Mouse (Mus musculus) left cerebral cortex, postnatal 25 days (tissue): ENCODE measurements around the gene Bbx. TPM values are rescaled to one million over a fixed set of nuclear protein-coding genes. Genes with fewer than 3 reads are reported as not detected.
A peak's percentile ranks its signal among the peaks of the same experiment; 100 is the strongest.

Source experiments
- DNase-seq, 2 experiments: peaks; one replicate each; pipeline ENCODE4 v3.0.0; 2022; ENCODE audit warnings: low spot score in 2 of 2, mixed read lengths in 1 of 2
- intact Hi-C: fragments of 180-260 bp; cut with DNase I; formaldehyde crosslinking; loops from one replicate; pipeline ENCODE4 v1.15.1; 2025
- total RNA-seq, 2 experiments: library from RNA; stranded (reverse); gene quantifications; 2 replicates each; pipeline ENCODE4 v1.2.3; 2021

The Bbx gene
- total RNA-seq, 2 experiments from 2014 or later: 17.1 to 20.0 TPM

DNA sequence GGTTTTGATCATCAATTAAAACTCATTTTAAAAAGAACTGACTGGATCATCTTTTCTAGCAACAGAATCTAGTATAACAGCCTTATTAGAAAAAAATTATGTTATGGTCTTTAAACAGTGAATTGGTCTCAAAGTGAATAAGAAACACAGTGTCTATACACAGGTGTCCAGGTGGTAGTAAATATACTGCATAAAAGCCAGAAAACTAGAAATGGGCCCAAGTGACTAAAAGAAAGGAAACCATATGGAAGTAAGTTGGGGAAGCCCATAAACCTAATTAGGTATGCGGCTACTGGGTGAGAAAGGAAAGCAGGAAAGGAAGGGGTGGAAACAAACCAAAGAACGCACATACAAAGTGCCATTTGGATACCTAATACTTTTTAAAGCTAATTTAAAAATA, 107.4 kb downstream of the Bbx start:
- no peak for DNase-seq
- intact Hi-C loops: no loop called here

- intact Hi-C loops: no loop called here
- DNase-seq: no peak
Measured at GRCm38 (mm10) chr16:50324292-50324691, 107.9 kb downstream of the Bbx start.

DNA sequence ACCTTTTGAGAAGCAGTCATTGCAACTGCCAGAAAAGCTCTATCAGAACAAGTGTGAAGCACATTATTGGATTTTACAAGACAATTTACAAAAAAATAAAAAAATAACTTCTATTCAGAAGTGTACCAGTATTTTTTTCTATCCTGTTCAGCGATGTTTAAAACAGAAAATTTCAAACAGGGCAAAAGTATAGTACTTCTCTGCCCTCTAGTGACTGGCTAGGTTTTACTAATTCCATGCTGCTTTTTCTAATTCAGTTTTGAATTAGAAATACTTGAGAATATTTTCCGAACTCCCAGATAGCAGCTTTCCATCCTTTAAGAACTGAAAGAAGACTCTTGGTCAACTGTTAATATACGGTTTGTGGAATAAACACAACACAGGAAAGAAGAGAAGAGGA, 110.8 kb downstream of the Bbx start:
- DNase-seq: no peak
- intact Hi-C loops: no loop called here

DNA sequence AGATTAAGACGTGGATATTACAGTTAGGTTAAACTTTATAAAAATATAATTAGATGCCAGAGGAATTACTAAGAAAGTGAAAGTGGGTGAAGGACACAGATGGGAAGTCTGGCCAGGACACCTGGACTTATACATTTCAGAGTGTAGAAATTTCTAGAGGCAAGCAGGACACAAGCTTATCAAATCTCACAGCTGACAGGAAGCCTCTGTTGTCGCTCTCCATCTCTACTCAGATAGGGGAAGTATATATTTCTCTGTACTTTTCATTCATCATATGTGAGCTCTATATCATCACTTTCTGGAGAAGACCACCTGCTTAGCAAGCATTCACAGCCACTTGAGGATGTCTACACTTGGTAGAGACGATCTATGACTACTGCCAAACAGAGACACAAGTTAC, 113.9 kb downstream of the Bbx start:
- no peak for DNase-seq
- intact Hi-C loops: no loop called here

DNA sequence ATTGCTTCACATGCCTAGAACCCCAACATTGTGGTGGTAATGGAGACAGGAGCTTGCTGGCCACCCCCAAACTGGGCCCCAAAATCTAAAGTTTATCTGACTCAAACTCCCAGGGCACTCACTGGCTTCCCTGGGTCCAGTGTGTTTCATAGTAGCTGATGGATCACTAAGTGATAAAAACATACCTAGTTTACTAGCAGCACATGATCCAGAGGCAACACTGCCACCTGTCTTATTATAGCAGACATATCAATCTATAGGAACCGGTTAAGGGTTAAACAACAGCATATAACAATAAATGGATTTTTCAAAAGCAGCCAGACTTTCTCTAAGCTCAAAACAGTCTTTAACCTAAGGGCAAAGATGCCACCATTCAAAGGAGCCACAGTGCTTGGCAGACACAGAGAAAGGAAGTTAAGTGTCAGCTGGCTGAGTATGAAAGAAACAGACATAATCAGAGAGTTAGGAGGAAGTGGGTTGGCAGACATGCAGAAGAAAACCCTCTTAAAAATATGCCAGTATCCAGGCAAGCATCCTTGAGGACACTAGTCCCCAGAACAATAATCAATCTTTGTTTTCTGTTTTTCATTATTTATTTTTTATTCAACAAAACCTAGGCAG, 116.7 kb downstream of the Bbx start:
- intact Hi-C loops: no loop called here
- no peak for DNase-seq

DNA sequence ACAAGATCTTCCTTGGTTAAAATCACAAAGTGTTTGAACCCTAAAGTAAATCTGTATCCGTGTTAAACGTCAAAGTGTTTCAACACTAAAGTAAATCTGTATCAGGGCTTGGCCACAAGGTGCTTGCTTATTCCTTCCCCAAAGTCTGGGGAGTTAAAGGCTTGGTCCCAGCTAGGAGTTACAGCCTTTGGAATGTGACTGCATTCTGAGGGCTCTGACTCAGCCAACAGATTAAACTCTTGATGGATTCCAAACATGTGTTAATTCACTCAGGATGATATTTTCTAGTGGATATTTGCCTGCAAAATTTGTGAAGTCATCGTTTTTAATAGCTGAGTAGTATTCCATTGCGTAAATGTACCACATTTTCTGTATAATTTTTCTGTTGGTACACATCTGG, 120.6 kb downstream of the Bbx start:
- DNase-seq: no peak
- intact Hi-C loops: no loop called here

DNA sequence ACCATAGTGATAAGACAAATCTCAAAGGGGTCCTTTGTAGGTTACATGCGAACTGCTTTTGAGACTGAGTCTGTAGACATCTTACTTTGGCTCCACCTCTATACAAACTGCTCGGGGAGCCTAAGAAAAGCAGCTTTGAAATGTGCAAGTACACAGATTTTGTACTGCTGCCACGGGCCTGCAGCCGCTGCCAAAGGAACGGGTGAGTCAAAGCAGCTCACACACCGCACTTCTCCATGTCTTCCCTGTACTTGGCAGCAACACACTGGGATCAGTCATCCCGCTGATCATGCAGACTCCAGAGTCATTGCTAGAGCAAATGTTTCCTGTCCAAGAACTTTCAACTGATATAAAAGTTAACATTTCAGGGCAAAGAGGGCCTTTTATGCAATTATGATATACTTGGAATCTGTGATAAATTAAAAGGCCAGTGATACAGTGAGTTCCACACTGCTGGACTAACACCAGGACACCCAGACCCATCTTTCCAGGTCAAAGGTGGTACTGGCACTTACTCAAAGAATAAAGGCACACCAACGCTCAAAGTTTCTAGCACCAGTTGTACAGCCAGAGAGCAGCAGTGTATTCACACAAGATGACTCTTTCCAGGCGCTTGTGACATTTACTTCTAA, 122.7 kb downstream of the Bbx start:
- intact Hi-C loops: loop anchor here (5.0 kb wide), 1 partner anchor 52 kb away; no protein-coding TSS in a partner anchor

DNA sequence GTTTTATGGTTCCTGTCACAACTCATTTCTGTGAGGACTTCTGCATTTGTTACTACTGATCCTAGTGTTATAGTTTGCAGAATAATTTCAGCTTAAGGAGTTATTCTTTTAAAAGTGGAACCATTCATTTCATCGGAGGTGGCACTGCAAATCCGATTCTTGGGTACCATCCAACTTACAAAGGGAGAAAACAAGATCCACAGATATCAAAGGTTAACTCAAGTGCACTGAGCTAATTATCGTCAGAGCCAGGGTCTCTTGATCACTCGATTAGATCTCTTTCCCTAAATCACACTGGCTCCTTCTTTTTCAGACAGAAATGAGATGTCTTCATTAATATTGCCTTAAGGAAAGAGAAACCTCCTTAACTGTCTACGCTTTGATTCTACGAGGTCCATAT, 123.9 kb downstream of the Bbx start:
- intact Hi-C loops: loop anchor here (5.0 kb wide), 1 partner anchor 51 kb away; no protein-coding TSS in a partner anchor
- no peak for DNase-seq

More for the DNA sequence above, 122.7 kb downstream of the Bbx start:
- peak; percentile 74 to 95 for DNase-seq

GRCm38 (mm10) chr16:50307231-50307630, 125.0 kb downstream of the Bbx start:
- peak in 1 of 2 experiments; percentile 14 for DNase-seq
- intact Hi-C loops: loop anchor here (5.0 kb wide), 1 partner anchor 50 kb away; no protein-coding TSS in a partner anchor

DNA sequence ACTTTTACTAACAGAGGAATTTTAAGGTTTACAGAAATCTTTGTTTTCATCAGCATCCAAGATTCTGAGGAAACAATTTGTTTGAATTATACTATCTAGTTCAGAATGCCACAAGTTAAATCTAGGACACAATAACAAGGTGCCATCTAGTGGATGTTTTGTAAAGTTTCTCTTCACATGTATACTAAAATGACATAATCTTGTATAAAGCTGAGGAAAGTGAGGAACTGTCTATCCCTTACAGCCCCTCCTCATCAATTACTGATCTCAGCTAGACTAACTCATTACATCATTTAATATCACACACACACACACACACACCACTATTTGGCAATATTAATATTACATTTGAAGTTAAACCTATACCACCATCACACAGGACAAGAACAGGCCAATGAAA, 125.5 kb downstream of the Bbx start:
- DNase-seq: peak in 1 of 2 experiments; percentile 16
- intact Hi-C loops: loop anchor here (5.0 kb wide), 1 partner anchor 49 kb away; no protein-coding TSS in a partner anchor

DNA sequence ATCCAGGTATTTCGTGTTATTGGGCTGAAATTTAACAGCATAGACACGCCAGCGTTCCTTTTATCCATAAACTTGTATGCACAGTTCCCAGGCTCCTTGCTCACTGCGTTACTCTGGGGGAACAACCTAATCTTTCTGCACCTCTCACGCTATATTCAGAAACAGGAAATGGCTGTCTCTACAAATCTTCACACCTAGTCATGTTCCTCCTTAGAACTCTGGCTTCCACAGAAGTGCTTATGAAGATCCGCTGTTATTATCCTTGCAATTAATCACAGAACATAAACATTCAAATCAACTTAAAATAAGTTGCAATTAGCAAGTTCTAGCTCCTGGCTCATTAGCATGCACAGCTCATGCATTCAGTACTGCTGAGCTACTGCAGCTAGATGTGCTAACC, 127.0 kb downstream of the Bbx start:
- intact Hi-C loops: loop anchor here (5.0 kb wide), 1 partner anchor 48 kb away; no protein-coding TSS in a partner anchor
- no peak for DNase-seq

DNA sequence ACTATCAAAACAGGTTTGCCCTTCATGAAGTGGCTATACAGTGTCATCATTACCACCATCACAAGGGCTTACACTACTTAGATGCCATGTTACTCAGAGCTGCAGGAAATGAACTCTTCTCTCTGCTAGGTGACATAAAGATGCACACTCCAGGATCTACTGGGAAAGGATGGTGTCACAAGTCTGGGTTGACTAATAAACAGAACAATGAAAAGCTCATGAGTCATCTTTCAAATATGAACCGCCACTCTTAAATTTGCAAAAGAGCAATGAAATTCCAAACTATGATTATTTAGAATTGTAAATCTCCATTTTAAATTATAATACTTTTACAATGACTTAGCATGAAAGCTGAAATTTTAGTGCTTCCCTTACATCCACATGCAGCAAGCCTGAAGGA, 129.6 kb downstream of the Bbx start:
- intact Hi-C loops: no loop called here
- no peak for DNase-seq

- no peak for DNase-seq
- intact Hi-C loops: no loop called here
Measured at GRCm38 (mm10) chr16:50298743-50299443, 133.3 kb downstream of the Bbx start.

DNA sequence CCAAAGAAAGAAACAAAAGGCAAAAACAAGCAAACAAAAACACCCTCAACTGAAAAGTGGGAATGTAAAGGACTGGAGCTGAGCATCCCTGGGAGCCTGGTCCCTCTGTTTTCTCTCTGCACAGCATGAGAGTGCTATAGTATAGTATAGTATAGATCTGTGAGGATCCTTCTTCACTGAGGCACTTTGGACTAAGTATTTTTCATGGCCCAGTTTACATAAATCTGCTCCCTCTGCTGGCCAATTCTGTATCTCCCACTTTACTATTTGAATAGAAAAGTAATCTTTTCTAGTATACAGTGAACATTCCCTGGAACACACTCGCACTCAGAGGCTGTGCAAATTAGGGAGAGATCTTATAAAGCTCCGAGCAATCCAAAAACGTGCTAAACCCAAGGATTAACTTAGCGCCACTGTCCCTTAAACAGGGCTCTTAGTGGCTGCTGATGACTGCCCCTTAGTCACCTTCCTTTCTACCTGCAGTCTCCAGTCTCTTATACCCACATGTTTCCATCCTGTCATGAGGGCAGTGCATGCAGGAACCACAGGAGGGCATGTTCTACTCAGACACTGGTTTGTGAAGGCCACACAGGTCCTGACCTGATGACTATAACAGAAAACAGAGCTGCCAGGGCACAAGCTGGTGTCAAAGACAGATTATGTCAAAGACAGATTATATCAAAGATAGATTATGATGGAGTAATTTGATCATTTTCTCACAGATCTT, 138.5 kb downstream of the Bbx start:
- intact Hi-C loops: loop anchor here (5.0 kb wide), 1 partner anchor 36 kb away; no protein-coding TSS in a partner anchor
- DNase-seq: peak in 1 of 2 experiments; percentile 43

- intact Hi-C loops: loop anchor here (5.0 kb wide), 1 partner anchor 36 kb away; no protein-coding TSS in a partner anchor
Measured at GRCm38 (mm10) chr16:50292834-50293233, 139.4 kb downstream of the Bbx start.

GRCm38 (mm10) chr16:50289764-50290163, 142.4 kb downstream of the Bbx start:
- intact Hi-C loops: loop anchor here (5.0 kb wide), 1 partner anchor 32 kb away; no protein-coding TSS in a partner anchor
- DNase-seq: no peak

More at GRCm38 (mm10) chr16:50292834-50293233, 139.4 kb downstream of the Bbx start:
- no peak for DNase-seq

DNA sequence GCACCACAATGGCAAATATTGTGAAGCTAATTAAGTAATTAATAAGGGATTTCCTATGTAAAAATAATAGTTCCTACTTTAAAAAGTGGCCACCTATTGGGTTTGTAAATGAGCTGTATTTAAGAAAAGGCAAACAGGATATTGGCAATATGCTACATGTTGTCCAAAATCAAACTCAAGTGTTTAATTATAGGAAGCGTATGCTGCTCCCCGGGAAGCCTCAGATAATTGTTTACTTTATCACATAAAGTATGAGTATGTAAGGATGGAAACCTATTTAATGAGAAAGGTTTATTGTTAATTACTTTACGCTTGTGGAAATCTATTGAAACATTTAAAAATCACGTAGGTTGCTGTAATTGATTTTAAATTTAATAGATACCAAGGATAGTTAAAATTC, 159.4 kb downstream of the Bbx start:
- intact Hi-C loops: no loop called here
- no peak for DNase-seq

DNA sequence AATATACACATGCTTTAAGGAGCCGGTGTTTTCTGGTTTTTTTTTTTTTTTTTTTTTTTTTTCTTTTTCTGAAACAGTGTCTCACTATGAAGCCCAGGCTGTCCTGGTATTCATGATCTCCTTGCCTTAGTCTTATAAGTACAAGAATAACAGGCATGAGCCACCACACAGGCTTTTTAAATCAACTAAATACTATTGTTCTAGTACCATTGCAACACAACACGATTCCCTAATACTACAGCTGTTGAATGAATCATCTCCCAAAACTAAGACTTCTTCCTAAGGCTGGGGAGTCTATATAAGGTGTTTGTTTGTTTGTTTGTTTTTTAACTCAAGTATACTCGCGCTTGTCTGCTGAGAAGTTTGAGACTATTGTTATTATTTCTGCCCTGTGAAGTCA, 169.5 kb downstream of the Bbx start:
- intact Hi-C loops: no loop called here

DNA sequence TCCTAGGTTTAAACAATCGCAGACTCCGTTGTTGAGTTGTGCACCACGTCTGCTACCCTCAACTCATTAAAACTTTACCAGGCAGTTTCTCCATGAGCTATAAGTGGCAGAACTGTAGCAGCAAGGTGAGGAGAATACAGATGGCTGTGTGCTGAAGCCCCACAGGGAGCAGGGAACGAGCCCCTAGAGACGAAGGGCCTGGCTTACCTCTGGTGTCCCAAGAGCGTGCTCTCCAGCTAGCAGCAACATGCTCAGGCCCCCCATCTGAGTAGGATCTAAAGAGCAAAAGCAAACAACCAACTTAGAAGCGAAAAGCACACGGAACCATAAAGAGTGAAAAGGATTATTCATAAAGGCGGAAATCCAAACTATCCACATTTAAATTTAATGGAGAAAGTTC, 170.0 kb downstream of the Bbx start:
- DNase-seq: no peak
- intact Hi-C loops: no loop called here

More for the DNA sequence above, 169.5 kb downstream of the Bbx start:
- no peak for DNase-seq

- no peak for DNase-seq
- intact Hi-C loops: no loop called here
Measured at GRCm38 (mm10) chr16:50261741-50262140, 170.4 kb downstream of the Bbx start.
